Mouse (Mus musculus) megakaryocyte, adult 5-6 weeks (primary cell): ENCODE measurements around the gene Endou. TPM values are rescaled to one million over a fixed set of nuclear protein-coding genes. Genes with fewer than 3 reads are reported as not detected.

Source experiments
- total RNA-seq, 2 experiments: library from RNA; stranded (forward) in 1 of 2; stranded (reverse) in 1 of 2; fragments of 153-499, 151-499 nt in 1 of 2; fragments of 221-1000, 200-1000 nt in 1 of 2; gene quantifications; 2 replicates each; pipeline versions ENCODE4 v1.2.3 to v1.2.4; 2015 to 2017

Gene Endou
- total RNA-seq, 2 experiments from 2014 or later: 0.40 TPM; not detected in 1

Other genes with a start within 250 kb of the Endou start
- 6.8 and 7.9 TPM in 2 replicates for gene Rpap3, start 25.5 kb downstream of the Endou start, total RNA-seq (2015)
- gene Rpap3, start 25.5 kb downstream of the Endou start, total RNA-seq (2017): 10.8 and 12.8 TPM in 2 replicates
- 0.02 TPM in 1 of 2 replicates, not detected in the other for gene Rapgef3, start 36.6 kb upstream of the Endou start, total RNA-seq (2015)
- gene Rapgef3, start 36.6 kb upstream of the Endou start, total RNA-seq (2017): 1.2 and 1.4 TPM in 2 replicates
- gene Slc48a1, start 47.2 kb upstream of the Endou start, total RNA-seq (2015): 42.3 and 47.1 TPM in 2 replicates
- 33.1 and 33.5 TPM in 2 replicates for gene Slc48a1, start 47.2 kb upstream of the Endou start, total RNA-seq (2017)
- 15.6 and 17.2 TPM in 2 replicates for gene Hdac7, start 113.2 kb upstream of the Endou start, total RNA-seq (2015)
- 5.7 and 6.2 TPM in 2 replicates for gene Hdac7, start 113.2 kb upstream of the Endou start, total RNA-seq (2017)
- 2.1 and 4.1 TPM in 2 replicates for gene Vdr, start 179.3 kb upstream of the Endou start, total RNA-seq (2015)
- 0.59 and 1.4 TPM in 2 replicates for gene Vdr, start 179.3 kb upstream of the Endou start, total RNA-seq (2017)
- gene Tmem106c, start 232.9 kb upstream of the Endou start, total RNA-seq (2015): 12.4 and 18.5 TPM in 2 replicates
- 13.5 and 14.1 TPM in 2 replicates for gene Tmem106c, start 232.9 kb upstream of the Endou start, total RNA-seq (2017)